Mouse (Mus musculus): ENCODE measurements around the gene Nemp1.
A peak's percentile ranks its signal among the peaks of the same experiment; 100 is the strongest.

Nemp1 gene

DNA sequence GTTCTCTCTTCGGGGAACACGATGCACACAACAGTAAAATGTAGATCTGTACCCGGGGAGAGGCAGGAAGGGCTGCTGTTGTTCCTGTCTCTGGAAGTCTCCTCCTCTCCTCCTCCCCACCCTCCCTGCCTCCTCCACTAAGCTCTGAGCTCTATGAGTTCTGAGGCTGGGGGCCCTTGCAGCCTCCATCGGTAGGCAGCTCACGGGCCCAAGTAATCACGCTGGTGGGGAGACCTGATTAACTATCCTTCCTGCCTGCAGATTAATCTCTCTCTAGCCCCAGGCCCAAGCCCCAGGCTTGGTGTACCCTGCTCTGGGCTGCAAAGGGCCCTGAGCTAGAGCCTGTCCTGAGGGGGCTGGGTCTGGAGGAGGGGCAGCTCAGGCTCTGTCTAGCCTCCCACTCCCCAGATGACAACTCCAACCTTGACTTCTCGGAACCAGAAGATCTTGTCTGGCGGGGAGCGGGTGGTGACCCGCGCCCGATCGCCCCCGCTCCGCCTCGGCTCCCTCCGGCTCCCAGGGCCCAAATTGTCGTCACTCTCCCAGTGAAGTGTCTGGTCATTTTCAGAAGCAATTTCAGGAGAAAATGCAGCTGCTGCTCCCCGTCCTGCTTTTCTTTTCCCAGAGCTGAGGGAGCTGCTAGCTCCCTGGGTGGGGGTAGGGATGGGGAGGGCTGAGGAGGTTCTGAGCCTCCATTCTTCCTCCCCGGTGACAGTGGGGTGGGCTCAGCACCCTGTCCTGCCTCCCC lies 55.1 kb downstream of the Nemp1 start:
- peak; percentile 66 for DNase-seq (ENCODE audit: low read depth, low spot score)

- no peak for DNase-seq (ENCODE audit: low read depth, low spot score)
These were observed 57.5 kb downstream of the Nemp1 start, which contains the start of gene Tac2 for GRCm38 (mm10) chr10:127724178-127724577. TSS of gene Tac2 (plus strand) at chr10:127724478.

- DNase-seq (ENCODE audit: low read depth, low spot score), result no peak
These were observed 58.4 kb downstream of the Nemp1 start for GRCm38 (mm10) chr10:127725136-127725535.

GRCm38 (mm10) chr10:127728437-127728836 lies 61.7 kb downstream of the Nemp1 start:
- peak; percentile 56 for DNase-seq (ENCODE audit: low read depth, low spot score)

DNA sequence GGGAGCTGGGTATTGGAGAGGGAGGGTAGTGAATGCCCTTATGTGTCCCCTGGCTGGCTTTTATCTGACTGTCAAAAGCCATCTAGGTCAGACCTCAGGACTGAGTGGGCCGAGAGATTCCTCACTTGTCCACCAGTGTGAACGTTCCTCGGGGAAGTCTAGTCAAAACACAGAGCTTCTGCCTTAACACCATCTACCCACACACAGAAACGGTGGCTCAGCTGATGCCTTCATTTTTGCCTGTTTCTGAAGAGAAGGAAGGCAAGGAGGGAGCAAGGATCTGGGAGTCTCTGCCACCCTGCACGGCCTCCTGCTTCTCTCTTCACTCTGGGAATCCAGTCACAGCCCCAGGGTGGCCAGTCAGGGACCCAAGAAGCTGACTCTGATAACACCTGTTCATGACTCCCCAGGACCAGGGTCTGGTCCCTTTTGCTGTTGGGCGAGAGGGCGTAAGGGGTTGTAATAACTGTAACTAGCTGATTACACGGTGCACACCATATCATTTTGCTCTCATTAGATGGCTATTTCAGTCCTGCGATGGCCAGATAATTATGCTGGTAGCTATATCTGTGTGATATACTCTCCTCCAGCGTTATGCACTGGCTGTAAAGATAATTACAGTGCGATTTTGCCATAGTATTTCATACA lies 63.7 kb downstream of the Nemp1 start:
- DNase-seq (ENCODE audit: low read depth, low spot score), result peak; percentile 65

DNA sequence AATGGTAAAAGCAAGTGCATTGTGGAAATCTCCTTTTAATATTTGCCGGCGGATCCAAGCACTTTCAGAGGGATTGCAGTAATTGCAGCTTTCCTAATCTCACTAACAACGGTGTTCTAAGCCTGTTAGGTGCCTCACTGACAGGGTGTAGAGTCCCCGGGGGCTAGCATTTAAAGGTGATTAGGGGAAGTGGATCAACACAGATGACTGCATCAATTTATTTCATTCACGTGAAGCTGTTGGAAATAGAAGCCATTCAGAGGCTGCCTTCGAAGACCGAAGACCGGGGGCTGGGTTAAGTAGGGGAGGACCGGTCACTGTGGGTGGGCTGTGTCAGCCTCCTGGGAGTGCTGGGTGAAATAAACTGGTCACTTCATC lies 64.2 kb downstream of the Nemp1 start:
- DNase-seq (ENCODE audit: low read depth, low spot score), result no peak

DNA sequence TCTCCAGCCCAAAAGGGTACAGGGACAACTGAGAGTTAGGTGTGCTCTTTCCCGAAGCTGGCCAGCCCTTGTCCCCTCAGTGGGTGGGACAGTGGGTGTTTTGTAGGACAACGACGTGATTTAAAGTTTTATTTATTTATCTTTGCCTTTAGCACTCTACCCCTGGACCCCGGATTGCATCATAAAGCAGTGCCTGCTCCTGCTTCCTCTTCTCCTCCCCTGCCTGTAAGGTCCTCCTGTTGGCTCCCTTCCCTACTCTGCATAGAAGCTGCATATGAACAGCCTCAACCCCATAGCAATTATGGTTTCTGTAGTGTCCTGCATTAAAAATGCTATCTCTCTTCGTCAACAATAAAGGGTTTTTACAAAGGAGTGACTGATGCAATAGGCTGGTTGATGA lies 64.7 kb downstream of the Nemp1 start:
- no peak for DNase-seq (ENCODE audit: low read depth, low spot score)

- DNase-seq (ENCODE audit: low read depth, low spot score), result peak; percentile 64
These were observed 67.7 kb downstream of the Nemp1 start for GRCm38 (mm10) chr10:127734434-127734833.

DNA sequence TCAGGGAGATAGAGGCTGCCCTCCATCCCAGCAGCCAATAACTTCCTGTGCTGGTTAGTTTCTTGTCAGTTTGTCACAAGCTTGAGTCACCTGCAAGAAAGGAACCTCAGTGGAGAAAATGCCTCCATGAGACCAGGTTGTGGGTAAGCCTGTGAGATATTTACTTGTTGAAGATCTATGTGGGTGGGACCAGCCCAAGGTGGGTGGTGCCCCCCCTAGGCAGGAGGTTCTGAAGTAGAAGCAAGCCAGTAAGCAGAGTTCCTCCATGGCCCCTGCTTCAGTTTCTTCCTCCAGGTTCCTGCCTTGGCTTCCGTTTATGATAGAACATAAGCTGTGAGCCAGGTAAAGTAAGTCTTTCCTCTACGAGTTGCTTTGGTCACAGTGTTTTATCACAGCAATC lies 69.6 kb downstream of the Nemp1 start:
- DNase-seq (ENCODE audit: low read depth, low spot score), result no peak

DNA sequence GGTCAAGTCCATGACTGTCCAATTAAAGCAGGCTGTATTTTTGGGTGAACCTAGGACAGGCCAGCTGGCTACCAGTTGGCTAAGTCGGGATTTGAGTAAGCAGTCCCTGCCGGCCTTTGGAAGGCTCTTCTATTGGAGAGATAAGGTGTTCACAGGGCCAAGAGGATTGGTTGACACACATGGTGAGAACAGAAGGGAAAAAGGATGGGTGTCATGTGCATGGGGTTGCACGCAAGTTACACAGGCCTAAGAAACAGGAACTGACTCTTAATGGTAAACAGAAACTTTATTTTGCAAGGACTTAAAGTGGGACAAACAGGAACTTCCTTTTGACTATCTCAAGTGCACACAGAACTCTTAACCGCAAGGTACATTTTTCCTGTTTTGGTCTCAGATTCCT lies 70.2 kb downstream of the Nemp1 start:
- DNase-seq (ENCODE audit: low read depth, low spot score), result no peak

DNA sequence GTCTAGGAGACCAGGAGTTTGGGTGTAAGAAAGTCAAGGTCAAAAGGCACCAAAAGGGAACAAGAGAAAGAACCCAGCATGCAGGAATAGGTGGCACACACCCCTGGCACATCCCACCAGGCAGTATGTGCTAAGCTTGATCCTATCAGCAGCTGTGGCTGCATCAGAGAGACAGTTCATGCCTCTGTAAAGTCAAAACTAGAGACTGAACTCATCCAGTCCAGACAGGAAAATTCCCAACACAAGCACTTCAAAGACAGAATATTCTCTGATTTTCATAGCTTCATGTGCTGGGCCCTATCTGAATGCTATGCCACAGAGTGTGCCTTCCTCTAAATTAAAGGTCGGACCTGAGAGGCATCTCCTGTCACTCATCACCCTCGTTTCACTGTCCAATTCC lies 70.9 kb downstream of the Nemp1 start:
- DNase-seq (ENCODE audit: low read depth, low spot score), result no peak

DNA sequence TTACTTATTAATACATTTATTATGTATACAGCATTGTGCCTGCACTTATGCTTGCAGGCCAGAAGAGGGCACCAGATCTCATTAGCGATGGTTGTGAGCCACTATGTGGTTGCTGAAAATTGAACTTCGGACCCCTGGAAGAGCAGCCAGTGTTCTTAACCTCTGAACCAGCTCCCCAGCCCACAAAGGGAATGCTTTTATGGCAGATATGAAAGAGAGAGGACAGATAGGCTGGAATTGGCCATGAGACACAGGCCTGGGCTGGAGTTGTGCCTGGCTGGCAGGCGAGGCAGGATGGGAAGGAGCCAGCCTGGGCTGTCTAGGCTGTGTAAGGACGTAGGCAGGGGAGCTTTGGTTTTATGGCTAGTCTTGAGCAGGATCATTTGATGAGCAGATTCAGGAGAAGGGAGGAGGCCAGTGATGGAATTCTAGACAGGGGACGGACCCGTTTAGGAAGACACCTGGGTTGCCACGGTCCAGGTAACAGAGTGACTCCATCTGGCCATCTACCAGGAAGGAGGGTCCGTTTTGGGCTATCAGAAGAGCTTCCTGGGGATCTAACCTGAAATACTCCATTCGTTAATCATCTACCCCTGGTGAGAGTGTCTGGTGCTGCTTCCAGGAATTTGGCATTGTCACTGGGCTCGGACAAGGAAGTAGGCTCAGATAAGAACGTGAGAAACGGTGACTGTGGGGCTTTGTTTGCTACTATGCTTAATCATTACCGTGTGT lies 71.6 kb downstream of the Nemp1 start:
- DNase-seq (ENCODE audit: low read depth, low spot score), result peak; percentile 51

- DNase-seq (ENCODE audit: low read depth, low spot score), result peak; percentile 74
These were observed 72.5 kb downstream of the Nemp1 start, which contains the start of gene Zbtb39 for GRCm38 (mm10) chr10:127739083-127739660. TSS of gene Zbtb39 (plus strand) at chr10:127739538.

- no peak for DNase-seq (ENCODE audit: low read depth, low spot score)
These were observed 73.0 kb downstream of the Nemp1 start for GRCm38 (mm10) chr10:127739661-127740161.

- DNase-seq (ENCODE audit: low read depth, low spot score), result peak; percentile 45
These were observed 78.0 kb downstream of the Nemp1 start for GRCm38 (mm10) chr10:127744661-127745060.

DNA sequence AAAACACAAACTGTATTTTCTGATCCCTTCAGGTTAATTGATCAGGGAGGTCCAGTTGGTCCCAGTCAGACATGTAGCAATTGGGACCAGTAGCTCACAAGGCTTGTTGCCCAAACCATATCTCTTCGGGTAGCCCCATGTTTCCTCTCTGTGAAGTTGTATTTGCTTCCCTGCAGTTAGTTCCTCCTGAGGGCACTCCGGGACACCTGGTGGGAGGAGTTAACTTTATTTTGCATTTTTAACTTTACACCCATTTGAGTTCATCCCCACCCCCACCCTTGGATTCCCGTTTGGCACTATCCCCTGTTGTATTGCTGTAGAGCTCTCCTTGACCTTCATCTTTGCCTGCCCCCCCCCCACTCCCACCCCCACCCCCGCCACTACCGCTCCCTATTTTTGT lies 79.2 kb downstream of the Nemp1 start:
- no peak for DNase-seq (ENCODE audit: low read depth, low spot score)

DNA sequence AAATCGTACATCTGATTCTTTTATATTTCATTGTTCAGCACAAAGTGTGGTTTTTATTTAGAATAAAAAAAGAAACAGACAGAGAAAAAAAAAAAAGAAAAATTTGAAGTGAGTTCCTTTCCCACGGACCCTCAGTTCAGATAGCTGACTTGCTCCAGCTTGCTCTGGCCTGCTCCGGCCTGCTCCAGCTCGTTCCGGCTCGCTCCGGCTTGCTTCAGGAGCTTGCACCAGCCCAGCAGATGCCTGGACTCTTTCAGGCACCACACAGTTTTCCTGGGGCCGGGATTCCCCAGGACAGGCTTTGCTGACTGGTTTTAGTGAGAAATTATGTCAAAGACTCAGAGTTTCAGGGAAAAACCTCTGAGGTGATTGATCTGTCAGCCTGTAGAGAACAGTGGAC lies 80.6 kb downstream of the Nemp1 start:
- DNase-seq (ENCODE audit: low read depth, low spot score), result no peak

- DNase-seq (ENCODE audit: low read depth, low spot score), result no peak
These were observed 82.3 kb downstream of the Nemp1 start for GRCm38 (mm10) chr10:127748847-127749612.

DNA sequence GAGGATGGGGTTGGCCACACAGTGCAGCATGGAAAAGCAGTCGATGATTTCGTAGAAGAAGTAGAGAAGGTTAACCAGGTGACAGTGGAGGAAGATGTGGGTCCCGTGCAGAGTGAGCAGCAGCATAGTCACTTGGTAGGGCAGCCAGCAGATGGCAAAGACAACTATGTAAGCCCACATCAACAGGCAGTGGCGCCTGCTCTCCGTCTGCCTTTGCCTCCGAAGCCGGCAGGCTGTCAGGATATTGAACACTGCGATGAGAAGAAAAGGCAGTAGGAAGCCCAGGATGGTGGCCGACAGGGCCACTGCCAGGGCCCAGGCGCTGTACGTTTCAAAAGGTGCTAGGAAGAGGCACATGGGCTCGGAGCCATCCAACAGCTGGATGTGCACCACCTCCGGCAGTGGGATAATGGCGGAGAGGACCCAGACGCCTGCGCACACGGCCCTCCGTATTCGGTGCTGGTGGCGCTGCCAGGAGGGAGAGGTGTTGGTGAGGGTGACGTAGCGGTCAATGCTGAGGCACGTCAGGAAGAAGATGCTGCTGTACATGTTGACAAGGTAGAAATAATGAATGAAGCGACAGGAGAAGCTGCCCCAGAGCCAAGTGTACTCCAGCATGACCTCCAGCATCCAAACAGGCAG lies 83.6 kb downstream of the Nemp1 start:
- DNase-seq (ENCODE audit: low read depth, low spot score), result peak; percentile 45

Measured in brain, adult 2 months (tissue).